Mouse (Mus musculus): ENCODE measurements around the gene Trpm6. TPM values are rescaled to one million over a fixed set of nuclear protein-coding genes. Genes with fewer than 3 reads are reported as not detected.

Gene Trpm6
- polyA plus RNA-seq, 1 experiment from 2014 or later: 0.03 TPM

DNA sequence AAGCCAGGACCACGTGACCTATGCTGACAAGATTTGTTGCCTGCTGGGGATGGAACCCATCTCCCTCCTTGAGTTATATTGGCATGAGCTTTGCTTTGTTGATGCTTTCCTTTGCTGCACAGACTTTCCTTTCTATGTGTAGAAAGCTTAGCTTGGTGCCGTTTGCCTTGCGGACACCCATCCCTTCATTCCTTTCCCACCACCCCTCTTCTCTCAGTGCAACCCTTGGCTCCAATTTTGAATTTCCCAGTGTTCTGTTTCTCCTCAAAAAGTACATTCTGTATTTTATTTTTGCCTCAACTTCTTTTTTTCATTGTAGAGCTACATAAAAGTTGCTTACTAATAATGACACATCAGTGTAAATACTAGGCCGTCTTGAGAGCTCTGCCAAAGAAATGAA lies 96.6 kb downstream of the Trpm6 start:
- ATAC-seq (ENCODE audit: low read depth) (no peak), DNase-seq (no peak)
- WGBS (ENCODE audit: insufficient replicate concordance): 72% methylated on average over 4 of the region's 4 CpGs
- H3K9me3 ChIP-seq (replicated peaks): no peaks in the 10 kb centered on the region
- no peak overlapping the region for H3K9ac ChIP-seq
- no peak overlapping the region for H3K4me3 ChIP-seq (replicated peaks)
- H3K4me2 ChIP-seq: no peak overlapping the region
- no peaks in the 10 kb centered on the region for H3K27me3 ChIP-seq
- no peaks in the 10 kb centered on the region for H3K36me3 ChIP-seq
- H3K27ac ChIP-seq: no peak overlapping the region
- no peaks in the 10 kb centered on the region for H3K4me1 ChIP-seq (replicated peaks)

DNA sequence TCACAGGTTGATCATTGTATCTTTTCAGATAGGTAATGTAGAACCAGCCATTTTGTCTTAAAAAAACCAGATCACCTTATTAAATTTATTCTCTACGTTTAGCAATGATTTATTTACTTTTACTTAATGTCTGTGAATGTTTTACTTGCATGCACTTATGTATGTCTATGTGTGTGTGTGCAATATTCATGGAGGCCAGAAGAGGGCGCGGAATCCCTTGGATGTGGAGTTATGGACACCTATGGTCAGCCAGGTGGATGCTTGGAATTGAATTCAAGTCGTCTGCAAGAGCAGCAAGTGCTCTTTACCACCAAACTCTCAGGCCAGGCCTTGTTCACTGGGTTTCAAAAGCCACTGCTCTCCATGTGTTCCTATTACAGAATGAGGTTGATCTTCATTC lies 118.5 kb downstream of the Trpm6 start:
- 36% methylated on average over 4 of the region's 4 CpGs for WGBS (ENCODE audit: insufficient replicate concordance)

DNA sequence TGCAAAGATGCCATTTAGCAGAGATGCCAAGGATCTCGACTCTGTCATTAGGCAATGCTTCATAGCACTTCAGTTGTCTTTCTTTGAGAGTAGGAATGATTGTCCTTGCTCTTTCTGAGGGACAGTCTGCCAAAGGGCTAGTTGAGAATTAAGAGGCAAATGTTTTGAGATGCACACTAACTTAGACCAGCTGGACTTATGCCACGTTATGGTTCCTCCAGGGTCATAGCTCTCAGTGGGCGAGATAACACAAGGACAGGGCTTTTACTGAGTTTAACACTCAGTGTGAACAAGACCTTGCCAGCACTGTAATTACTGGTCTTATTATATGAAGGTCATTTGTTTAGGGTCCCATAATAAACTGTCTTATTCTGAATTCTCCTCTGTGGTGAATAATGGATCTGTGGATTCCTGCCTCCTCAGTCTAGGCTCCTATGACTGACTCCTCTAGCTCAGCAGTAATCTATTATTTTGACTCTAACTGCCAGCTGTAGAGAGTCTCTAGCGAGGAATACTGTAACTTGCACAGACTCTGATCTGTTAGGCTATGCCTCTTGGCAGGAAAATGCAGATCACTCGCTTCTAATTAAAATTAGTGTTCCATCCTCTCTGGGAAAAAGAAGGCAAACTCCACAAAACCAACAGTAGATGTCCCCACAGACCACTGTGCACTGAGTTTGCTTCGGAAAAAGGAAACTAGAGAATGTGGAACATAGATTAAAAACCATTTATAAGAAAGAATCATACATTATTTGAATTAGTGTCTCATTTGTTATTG lies 123.2 kb downstream of the Trpm6 start:
- Histone ChIP-seq H3K4me1 (replicated peaks) (no peaks in the 10 kb centered on the region), H3K9ac (no peak overlapping the region), H3K36me3 (no peaks in the 10 kb centered on the region), H3K9me3 (replicated peaks) (no peaks in the 10 kb centered on the region), H3K4me3 (replicated peaks) (no peak overlapping the region), H3K27me3 (no peaks in the 10 kb centered on the region), H3K27ac (no peak overlapping the region), H3K4me2 (no peak overlapping the region)
- no peak for DNase-seq
- ATAC-seq (ENCODE audit: low read depth): no peak
- 50% methylated on average over 6 of the region's 6 CpGs for WGBS (ENCODE audit: insufficient replicate concordance)

More for the DNA sequence above, 118.5 kb downstream of the Trpm6 start:
- Histone ChIP-seq H3K4me2 (no peak overlapping the region), H3K36me3 (no peaks in the 10 kb centered on the region), H3K4me1 (replicated peaks) (no peaks in the 10 kb centered on the region), H3K27me3 (no peaks in the 10 kb centered on the region), H3K9me3 (replicated peaks) (no peaks in the 10 kb centered on the region), H3K27ac (no peak overlapping the region), H3K9ac (no peak overlapping the region), H3K4me3 (replicated peaks) (no peak overlapping the region)
- DNase-seq (no peak), ATAC-seq (ENCODE audit: low read depth) (no peak)

DNA sequence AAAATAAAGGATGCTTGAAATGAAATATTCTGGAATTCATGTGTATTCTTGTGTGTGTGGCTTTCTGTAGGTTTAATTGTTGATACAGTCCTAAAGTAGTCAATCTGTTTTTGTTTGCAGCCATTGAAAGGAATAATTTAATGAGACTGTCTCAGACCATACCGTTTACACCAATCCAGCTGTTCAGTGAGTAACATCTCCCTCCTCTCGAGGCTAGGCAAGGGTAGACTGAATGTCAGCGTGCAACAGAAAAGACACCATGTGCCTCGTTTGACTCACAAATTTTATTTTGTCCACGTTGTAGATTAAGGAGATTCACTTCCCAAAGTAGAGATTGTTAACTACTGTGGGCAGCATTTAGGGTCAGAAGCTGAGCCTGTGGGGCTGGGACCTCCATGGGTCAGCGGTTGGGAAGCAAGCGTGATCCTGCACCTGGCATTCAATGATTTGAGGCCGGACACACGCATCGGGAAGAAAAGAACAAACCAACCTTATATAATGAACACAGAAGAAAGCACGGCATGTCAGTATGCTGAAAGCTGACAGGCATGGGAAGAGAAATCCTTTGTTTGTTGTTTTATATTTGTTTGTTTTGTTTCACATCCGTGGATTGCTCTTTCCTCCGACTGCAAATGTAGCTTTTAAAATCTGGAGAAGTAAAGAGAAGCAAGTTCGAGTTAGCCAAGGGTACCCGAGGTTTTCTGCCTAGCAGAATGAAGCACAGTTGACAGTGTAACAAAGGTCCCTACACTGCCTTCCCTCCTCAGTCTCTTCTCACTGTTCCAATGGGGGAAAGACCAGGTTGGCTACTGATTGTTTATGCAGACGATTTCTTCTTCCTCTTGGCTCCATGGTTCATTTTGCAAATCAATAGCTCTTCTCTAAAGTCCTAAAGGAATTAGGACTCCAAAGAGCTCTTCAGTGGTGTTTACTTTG lies 124.2 kb downstream of the Trpm6 start:
- Histone ChIP-seq H3K9ac (no peak overlapping the region), H3K36me3 (no peaks in the 10 kb centered on the region), H3K9me3 (replicated peaks) (no peaks in the 10 kb centered on the region), H3K4me3 (replicated peaks) (no peak overlapping the region), H3K4me1 (replicated peaks) (no peaks in the 10 kb centered on the region), H3K27me3 (no peaks in the 10 kb centered on the region), H3K27ac (no peak overlapping the region), H3K4me2 (no peak overlapping the region)
- DNase-seq (no peak), ATAC-seq (ENCODE audit: low read depth) (no peak)
- WGBS (ENCODE audit: insufficient replicate concordance): 60% methylated on average over 16 of the region's 16 CpGs

DNA sequence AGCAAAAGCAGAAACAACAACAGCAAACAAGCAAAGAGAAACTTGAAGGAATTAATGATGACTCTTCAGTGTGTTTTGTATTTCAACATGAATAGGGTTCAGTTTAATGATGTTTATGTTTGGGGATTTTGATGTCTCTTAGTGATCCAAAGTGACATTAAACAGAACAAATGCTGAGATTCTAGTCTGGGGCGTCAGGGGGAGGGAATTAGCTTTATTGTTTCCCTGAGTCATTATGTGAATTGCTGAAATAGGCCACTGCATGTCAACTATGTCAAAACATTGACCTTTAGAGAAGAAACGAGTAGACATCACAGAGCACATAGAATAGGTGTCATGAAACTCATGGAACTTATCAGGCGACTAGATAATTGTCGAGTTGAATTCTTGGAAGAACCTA lies 129.5 kb downstream of the Trpm6 start:
- Histone ChIP-seq H3K27me3 (no peaks in the 10 kb centered on the region), H3K27ac (no peak overlapping the region), H3K36me3 (no peaks in the 10 kb centered on the region), H3K4me2 (no peak overlapping the region), H3K4me3 (replicated peaks) (no peak overlapping the region), H3K9me3 (replicated peaks) (no peaks in the 10 kb centered on the region), H3K4me1 (replicated peaks) (no peaks in the 10 kb centered on the region), H3K9ac (no peak overlapping the region)
- ATAC-seq (ENCODE audit: low read depth) (no peak), DNase-seq (no peak)
- WGBS (ENCODE audit: insufficient replicate concordance): 57% methylated on average over 4 of the region's 4 CpGs

DNA sequence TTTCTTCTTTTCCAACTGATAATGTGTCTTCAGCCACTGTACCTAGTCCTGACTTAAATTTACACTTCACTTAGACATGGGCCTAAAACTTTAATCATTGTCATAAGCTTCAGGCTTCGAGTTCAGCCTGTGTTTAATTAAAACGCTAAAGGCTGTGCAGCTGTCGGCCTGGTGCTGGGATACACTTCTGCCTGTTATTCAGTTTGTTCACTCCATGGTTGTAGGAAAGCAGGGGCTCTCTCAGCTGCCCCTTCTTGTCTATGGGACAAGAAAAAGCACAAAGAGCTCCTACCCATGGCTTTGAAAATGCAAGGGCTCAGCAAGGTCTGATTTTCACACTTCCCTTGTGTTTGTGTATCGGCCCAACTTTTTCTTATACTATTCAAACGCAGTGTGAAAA lies 131.4 kb downstream of the Trpm6 start:
- H3K4me2 ChIP-seq: no peak overlapping the region
- ATAC-seq (ENCODE audit: low read depth): no peak
- H3K9me3 ChIP-seq (replicated peaks): no peaks in the 10 kb centered on the region
- H3K9ac ChIP-seq: no peak overlapping the region
- DNase-seq: no peak
- H3K4me3 ChIP-seq (replicated peaks): no peak overlapping the region
- H3K4me1 ChIP-seq (replicated peaks): no peaks in the 10 kb centered on the region
- 64% methylated on average over 5 of the region's 5 CpGs for WGBS (ENCODE audit: insufficient replicate concordance)
- no peak overlapping the region for H3K27ac ChIP-seq
- H3K36me3 ChIP-seq: no peaks in the 10 kb centered on the region
- H3K27me3 ChIP-seq: no peaks in the 10 kb centered on the region

DNA sequence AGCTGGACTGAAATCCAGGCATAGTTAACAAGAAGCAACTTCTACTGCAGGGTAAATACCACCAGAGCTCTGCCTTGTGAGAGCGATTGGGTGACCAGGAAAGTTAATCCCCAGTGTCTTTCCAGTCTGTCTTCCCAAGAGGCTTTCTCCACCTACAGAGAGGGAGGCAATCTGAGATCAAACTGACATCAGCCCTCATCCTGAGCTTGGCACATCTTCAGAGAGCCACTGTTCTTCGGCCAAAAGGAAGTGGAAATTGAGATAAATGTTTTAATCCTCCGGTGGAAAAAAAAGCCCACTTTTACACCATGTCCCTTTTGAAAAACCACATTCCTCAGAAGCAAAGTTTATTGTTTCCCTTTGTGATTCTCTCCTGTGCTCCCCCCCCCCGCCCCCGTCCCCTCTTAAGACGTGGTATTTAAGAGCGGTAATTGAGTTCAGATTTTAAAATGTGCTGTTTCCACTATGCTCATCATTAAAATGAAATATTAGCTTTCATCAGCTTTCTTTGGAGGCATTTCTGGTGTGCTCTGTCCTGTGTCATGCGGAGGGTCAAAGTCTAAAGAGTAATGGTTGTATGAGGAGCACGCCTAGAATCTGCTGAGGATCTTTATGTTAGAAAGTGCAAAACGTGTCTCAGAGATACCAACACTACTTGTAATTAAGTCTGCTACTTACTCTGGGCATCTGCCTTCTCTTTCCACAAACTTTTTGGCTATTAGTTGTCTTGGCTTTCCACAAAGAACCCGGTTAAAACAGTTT lies 138.0 kb downstream of the Trpm6 start:
- H3K27ac ChIP-seq: no peak overlapping the region
- no peaks in the 10 kb centered on the region for H3K9me3 ChIP-seq (replicated peaks)
- no peaks in the 10 kb centered on the region for H3K36me3 ChIP-seq
- no peak overlapping the region for H3K4me2 ChIP-seq
- DNase-seq: no peak
- no peaks in the 10 kb centered on the region for H3K4me1 ChIP-seq (replicated peaks)
- H3K27me3 ChIP-seq: no peaks in the 10 kb centered on the region
- H3K9ac ChIP-seq: no peak overlapping the region
- no peak for ATAC-seq (ENCODE audit: low read depth)
- WGBS (ENCODE audit: insufficient replicate concordance): 51% methylated on average over 11 of the region's 11 CpGs
- no peak overlapping the region for H3K4me3 ChIP-seq (replicated peaks)

DNA sequence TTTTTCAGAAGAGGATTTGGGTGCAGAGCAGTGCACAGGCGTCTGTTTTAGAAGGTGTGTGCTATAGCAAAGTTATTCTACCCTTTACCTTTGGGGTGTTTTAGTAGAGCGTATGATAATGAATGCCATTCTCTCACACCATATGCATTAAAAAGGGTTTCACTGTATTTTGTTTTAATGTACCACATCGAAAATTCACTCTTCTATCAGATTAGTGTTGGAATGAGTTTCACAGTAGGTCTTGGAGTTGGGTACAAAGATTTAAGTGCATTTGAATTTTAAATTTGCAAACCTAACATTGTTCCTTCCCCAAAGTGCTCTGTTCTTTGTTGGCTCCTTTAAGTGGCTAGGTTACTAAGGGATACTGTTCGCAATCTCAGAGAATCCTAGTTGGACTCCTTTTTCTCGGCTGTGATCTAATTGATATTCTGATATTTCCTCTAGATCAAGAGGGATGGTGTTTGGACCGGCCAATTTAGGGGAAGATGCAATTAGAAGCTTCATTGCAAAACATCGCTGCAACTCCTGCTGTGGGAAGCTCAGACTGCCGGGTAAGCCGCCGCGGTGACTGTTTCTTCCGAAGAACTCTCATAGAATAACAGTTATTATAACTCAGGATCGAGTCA lies 138.8 kb downstream of the Trpm6 start:
- H3K27me3 ChIP-seq: no peaks in the 10 kb centered on the region
- no peak overlapping the region for H3K27ac ChIP-seq
- H3K4me1 ChIP-seq (replicated peaks): no peaks in the 10 kb centered on the region
- DNase-seq: no peak
- no peak overlapping the region for H3K4me3 ChIP-seq (replicated peaks)
- no peaks in the 10 kb centered on the region for H3K9me3 ChIP-seq (replicated peaks)
- 45% methylated on average over 13 of the region's 13 CpGs for WGBS (ENCODE audit: insufficient replicate concordance)
- H3K9ac ChIP-seq: no peak overlapping the region
- H3K36me3 ChIP-seq: no peaks in the 10 kb centered on the region
- ATAC-seq (ENCODE audit: low read depth): no peak
- no peak overlapping the region for H3K4me2 ChIP-seq

DNA sequence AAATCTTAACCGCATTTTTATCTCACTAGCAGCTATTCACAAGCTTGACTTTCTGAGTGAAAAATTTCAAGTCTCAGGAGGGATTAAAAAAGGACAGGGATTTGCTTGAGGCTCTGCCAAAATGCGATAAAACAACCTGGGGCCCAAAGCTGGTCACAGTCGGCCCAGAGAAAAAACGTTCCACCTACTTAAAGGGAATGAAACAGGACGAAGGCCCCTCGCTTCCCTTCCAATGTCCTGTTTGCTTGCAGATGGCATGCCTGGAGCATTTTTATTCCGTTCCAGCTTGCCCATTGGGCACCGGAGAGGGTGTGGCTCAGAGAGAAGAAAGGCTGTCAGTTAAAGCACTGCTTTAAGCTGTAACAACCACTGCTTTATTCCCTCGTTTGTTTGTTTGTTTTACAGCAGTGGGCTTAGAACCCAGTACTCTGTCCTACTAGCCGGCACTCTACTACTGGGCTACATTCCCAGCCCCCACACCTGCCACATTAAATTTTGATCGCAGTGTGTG lies 139.4 kb downstream of the Trpm6 start:
- Histone ChIP-seq H3K4me3 (replicated peaks) (no peak overlapping the region), H3K27ac (no peak overlapping the region), H3K4me2 (no peak overlapping the region), H3K27me3 (no peaks in the 10 kb centered on the region), H3K9me3 (replicated peaks) (no peaks in the 10 kb centered on the region), H3K4me1 (replicated peaks) (no peaks in the 10 kb centered on the region), H3K36me3 (no peaks in the 10 kb centered on the region), H3K9ac (no peak overlapping the region)
- ATAC-seq (ENCODE audit: low read depth) (no peak), DNase-seq (no peak)
- 18% methylated on average over 11 of the region's 11 CpGs for WGBS (ENCODE audit: insufficient replicate concordance)

DNA sequence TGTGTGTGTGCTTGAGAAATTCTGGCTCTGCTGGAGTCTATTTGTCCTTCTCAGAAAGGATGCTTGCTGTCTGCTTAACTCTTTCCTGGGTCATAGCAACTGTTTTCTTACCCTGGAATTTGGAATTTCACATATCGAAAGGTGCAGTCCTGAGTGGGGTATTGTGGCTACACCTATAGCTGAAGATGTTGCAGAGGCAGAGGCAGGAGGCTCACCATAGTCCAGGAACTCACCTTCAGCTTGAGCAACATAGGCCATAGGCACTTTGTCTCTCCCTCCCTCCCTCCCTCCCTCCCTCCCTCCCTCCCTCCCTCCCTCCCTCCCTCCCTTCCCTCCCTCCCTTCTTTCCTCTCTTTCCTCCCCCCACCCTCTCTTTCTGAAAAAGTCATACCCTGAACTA lies 139.8 kb downstream of the Trpm6 start:
- Histone ChIP-seq H3K27me3 (no peaks in the 10 kb centered on the region), H3K27ac (no peak overlapping the region), H3K4me2 (no peak overlapping the region), H3K36me3 (no peaks in the 10 kb centered on the region), H3K9ac (no peak overlapping the region), H3K4me1 (replicated peaks) (no peaks in the 10 kb centered on the region), H3K4me3 (replicated peaks) (no peak overlapping the region), H3K9me3 (replicated peaks) (no peaks in the 10 kb centered on the region)
- WGBS (ENCODE audit: insufficient replicate concordance): 50% methylated on average over 1 of the region's 1 CpGs
- DNase-seq (no peak), ATAC-seq (ENCODE audit: low read depth) (no peak)

DNA sequence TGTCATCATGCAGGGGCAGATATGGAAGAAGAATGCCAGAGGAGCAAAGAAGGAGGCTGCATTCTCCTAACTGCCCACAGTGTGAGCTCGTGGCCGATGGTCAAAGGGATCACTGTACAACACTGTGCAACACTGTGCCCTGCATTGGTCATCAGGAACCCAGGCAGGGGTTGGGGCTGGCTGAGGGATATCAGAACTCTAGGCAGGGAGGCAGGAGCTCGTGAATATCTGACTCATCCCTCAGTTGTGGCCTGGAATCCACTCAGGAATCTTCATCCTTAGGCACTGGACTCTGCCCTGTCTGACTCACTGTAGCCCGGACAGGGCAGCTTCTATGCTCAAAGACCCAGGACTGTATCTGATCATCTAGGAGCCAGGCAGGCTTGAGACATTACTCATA lies 140.4 kb downstream of the Trpm6 start:
- Histone ChIP-seq H3K9me3 (replicated peaks) (no peaks in the 10 kb centered on the region), H3K27ac (no peak overlapping the region), H3K36me3 (no peaks in the 10 kb centered on the region), H3K27me3 (no peaks in the 10 kb centered on the region), H3K4me2 (no peak overlapping the region), H3K4me3 (replicated peaks) (no peak overlapping the region), H3K9ac (no peak overlapping the region), H3K4me1 (replicated peaks) (no peaks in the 10 kb centered on the region)
- 44% methylated on average over 4 of the region's 4 CpGs for WGBS (ENCODE audit: insufficient replicate concordance)
- DNase-seq (no peak), ATAC-seq (ENCODE audit: low read depth) (no peak)
